Mouse (Mus musculus) frontal cortex, postnatal 10 days (tissue): ENCODE measurements around the gene Shld2.
A peak's percentile ranks its signal among the peaks of the same experiment; 100 is the strongest.
"Not testable (repeated sequence)": the region's sequence is repeated elsewhere in the genome, so short reads cannot be mapped to it uniquely, and the experiment has no call there.

Experiments
- DNase-seq, 2 experiments: peaks; one replicate each; pipeline ENCODE4 v3.0.0; 2022; ENCODE audit warnings: low spot score in 2 of 2, mixed read lengths in 1 of 2

Gene Shld2

GRCm38 (mm10) chr14:34281736-34282269 lies 28.5 kb downstream of the Shld2 start:
- DNase-seq, result no peak

DNA sequence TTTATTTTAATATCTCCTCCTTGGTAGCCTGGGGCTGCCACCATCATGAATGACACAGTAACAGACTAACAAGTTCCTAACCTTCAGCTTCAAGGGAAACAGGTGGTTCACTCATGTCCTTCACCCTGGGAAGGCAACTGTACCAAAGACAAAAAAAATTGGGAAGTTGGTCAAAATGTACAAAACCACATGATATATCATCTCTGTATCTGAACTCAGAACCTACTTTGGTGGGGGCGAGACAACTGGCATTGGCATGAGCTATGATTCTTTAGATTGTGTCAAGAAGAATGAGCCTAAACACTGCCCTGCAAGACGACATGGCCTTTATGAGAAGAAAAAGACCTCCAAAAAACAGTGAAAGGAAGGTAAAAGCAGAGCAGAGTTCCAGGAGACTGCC lies 29.5 kb downstream of the Shld2 start:
- no peak for DNase-seq

- no peak for DNase-seq
These were observed 30.6 kb downstream of the Shld2 start for GRCm38 (mm10) chr14:34279726-34280125.

DNA sequence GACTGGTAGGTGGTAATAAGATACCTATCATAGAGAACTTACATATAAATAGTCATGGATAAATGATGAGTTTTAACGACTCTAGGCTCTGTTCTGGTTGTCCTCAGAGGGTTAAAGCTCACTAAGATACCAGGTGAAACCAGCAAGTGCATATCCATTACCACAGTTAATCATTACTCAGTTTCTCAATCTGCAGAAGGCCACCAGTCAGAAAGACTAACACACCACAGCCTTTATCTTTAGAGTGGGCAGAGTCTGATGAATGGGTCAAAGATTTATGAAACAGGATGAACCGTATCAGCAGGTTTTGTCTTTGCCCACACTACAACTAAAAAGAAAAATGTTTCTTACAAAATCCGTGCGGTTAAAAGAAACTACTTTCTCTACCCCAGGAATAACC lies 35.1 kb downstream of the Shld2 start:
- no peak for DNase-seq

DNA sequence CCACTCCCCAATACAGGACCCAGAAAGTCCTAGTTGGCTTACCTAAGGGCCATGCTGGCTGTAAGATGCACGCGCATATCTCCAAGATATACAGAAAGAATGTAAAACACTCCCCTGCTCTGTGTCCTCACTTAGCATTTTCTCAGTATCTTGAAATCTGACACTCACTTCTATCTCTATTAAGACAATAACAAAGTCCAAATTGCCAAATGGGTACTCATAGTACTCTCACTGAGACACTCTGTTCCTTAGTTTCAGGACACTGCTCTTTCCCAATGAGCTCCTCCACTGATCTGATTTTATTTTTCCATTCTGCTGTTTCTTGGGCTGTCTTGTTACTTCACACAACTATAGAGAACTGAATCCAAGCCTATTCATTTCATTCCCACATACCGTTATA lies 36.2 kb downstream of the Shld2 start:
- DNase-seq, result no peak

- DNase-seq, result no peak
These were observed 37.0 kb downstream of the Shld2 start for GRCm38 (mm10) chr14:34273280-34273679.

DNA sequence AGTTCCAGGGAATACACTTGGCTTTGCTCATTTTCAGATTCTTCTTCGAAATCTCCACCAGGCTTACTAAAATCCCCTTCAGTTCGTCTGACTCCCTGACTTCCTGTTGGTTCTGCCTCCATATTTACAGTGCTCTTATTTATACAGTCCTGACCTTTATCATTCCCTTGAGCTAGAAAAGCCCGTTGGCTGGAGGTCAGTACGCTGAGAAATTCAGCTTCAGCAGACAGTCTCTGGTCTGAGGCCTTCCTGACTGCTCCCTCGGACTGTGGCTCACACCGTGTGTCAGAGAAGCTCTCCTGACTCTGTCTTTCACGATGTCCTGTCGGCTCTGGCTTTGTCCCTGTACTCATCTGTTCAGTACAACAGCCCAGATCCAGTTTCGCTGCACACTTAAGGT lies 42.2 kb downstream of the Shld2 start:
- no peak for DNase-seq

- DNase-seq, result not testable (repeated sequence)
These were observed 51.8 kb downstream of the Shld2 start for GRCm38 (mm10) chr14:34258525-34258924.

DNA sequence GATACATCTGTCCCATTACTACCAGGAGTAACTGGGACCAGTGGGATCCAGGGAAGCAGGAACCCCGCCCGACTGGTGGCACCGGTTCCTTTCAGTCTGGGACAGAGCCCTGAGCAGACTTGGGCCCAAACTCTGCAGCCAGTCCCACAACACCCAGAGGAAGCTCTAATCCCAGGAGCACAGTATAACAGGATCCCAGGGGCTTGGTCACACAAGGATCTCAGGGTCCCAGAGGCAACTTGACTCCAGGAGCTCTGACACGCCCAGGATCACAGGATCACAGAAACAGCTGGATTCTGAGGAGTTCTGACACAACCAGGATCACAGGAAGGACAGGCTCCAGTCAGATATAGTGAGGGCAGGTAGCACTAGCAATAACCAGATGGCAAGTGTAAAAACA lies 57.0 kb downstream of the Shld2 start:
- no peak for DNase-seq

- no peak for DNase-seq
These were observed 57.7 kb downstream of the Shld2 start for GRCm38 (mm10) chr14:34252470-34253145.

GRCm38 (mm10) chr14:34240676-34241075 lies 69.6 kb downstream of the Shld2 start:
- no peak for DNase-seq

- no peak for DNase-seq
These were observed 70.0 kb downstream of the Shld2 start for GRCm38 (mm10) chr14:34240263-34240662.

DNA sequence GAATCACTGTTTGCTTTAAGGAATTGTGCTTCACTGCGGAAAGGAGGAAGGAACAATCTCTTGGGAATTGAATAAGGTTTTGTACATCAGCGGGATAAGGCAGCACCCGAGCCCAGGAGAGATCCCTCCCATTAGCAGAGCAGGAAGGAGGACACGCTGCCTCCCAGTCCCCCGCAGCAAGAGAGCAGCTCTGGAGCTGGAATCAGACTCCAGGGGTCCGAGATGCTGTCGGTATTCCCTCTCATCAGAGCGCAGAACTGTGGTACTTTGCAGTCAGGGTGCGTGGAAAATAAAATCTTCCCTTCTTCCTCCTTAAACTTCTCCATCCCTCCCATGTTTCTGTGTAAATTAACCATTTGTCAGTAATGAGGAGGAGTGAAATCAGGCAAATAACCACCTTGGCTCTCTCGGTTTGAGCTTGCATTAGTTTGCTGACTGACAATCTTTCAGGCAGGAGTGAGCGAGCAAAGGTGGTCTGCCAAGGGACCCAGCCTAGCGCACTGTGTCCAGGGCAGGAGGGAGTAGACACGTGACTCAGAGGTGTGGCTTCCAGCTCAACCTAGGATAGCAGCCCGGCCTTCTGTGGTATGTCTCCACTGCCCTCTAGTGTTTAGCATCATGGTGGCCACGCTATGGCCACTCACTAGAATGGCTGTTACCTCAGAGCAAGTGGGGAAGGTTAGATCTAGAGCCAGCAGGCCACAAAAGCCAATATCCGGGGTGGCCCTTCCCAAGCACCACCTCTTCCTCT lies 75.5 kb downstream of the Shld2 start:
- DNase-seq, result peak in 1 of 2 experiments; percentile 31

- DNase-seq, result no peak
These were observed 76.4 kb downstream of the Shld2 start for GRCm38 (mm10) chr14:34233846-34234245.

DNA sequence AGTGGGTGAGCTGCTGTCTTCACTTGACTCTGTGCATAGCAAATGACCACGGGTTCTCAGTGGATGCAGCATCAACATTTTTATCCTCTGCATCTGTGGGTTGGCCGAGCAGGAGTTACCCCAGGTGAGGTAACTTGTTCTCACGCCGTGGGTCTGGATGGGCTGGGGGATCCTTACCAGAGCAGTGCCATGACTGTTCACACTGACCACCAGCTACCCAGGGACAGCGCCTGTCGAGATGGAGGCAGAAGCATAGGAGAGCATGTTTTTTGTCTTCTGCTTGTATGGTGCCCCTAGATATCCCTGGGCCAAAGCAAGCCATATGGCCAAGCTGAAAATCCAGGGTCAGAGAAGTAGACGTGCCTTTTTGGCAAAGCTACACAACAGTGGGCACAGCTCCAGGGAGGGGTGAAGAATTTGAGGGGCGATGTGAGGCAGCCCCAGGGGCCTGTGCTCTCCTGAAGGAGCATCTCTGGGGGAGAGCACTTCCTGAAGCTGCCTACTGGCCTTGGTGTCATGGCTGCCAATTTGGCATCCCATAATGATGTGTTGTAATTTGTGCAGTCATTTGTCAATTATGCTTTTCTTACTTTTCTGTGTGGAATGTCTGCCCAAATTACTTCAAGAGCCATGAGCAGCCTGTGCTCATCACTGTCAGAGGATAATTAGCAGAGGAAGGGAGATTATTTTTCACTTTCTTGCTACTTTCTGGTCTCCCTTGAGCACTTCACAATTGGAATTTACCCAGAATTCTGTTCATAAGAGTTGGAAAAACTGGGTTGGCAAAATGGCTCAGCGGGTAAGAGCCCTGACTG lies 77.2 kb downstream of the Shld2 start:
- DNase-seq, result no peak

DNA sequence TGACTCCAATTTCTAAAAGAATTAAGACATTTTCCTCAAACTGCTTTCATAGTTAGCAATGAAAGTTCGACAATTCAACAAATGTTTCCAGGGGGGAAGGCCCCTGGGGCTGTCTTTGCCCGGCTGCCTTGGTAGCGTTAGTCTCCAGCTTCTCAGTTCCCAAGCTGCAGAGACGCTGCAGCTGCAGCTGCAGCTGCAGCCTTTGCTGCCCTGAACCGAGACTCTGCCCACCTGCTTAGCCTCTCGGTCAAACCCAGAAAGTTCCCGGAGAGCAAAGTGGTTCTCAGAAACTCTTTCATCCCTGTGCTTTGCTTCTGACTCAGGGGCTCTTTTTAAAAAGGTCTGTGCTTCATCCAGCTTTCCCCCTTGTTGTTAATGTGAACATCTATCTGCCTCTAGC lies 78.0 kb downstream of the Shld2 start:
- no peak for DNase-seq

- no peak for DNase-seq
These were observed 81.3 kb downstream of the Shld2 start for GRCm38 (mm10) chr14:34228830-34229506.

GRCm38 (mm10) chr14:34227981-34228380 lies 82.3 kb downstream of the Shld2 start:
- no peak for DNase-seq

- no peak for DNase-seq
These were observed 83.7 kb downstream of the Shld2 start for GRCm38 (mm10) chr14:34226566-34226965.

DNA sequence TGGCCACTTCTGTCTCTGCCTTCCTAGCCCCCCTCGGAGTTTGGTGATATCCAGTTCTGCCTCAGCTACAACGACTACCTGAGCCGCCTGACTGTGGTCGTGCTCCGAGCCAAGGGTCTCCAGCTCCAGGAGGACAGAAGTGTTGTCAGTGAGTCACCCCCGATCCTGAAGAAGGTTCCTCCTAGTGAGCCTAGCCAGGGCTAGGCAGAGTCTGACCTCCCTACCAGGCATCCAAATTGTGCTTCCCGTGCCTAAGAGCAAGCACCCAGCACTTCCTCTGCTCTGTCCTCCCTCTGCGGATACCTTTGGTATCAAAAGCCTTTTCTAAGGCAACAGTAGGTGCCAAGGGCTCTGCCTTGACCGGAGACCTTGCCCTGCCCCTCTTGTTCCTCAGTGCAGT lies 84.3 kb downstream of the Shld2 start:
- DNase-seq, result no peak

- DNase-seq, result no peak
These were observed 86.9 kb downstream of the Shld2 start for GRCm38 (mm10) chr14:34223362-34223898.
